ENCODE assay signal across 15 mouse cellular contexts in genomic region chr17:10675048-10675447, GRCm38 (mm10).
DNase-seq lines count a peak whose midpoint lies in the region; ATAC-seq and TF ChIP-seq lines count a peak whose summit lies in the region.
"Had no signal": no experiment of that assay in that cellular context is flagged by ENCODE, and none has a peak within 500 bp of the region (broad histone marks: within the 10 kb centered on the region; RNA-seq: fewer than 3 reads in every experiment).

No protein-coding gene starts in this region.

- no peak overlapping the region for H3K4me2 ChIP-seq in forebrain, embryonic 14.5 days (ENCODE audit: low read length)
- no peak overlapping the region for H3K4me2 ChIP-seq in forebrain, embryonic 15.5 days (replicated peaks)
- H3K4me2 ChIP-seq in CH12.LX (ENCODE audit: insufficient read depth, low read depth, poor library complexity, severe bottlenecking) = no peak overlapping the region

- TF ChIP-seq RAD21 in CH12.LX (IDR thresholded peaks at IDR 0.05; ENCODE audit: low read depth, low read length) = peak; percentile 23; the same call in 1 of the 2 replicates

- TF ChIP-seq EP300 in CH12.LX (IDR thresholded peaks at IDR 0.05; ENCODE audit: low read length) = no peak

- H3K27me3 ChIP-seq in forebrain, embryonic 14.5 days (replicated peaks; ENCODE audit: control insufficient read depth, insufficient read depth, low read length) = no peaks in the 10 kb centered on the region
- H3K27me3 ChIP-seq in forebrain, embryonic 15.5 days = no peaks in the 10 kb centered on the region
- H3K27me3 ChIP-seq in CH12.LX (replicated peaks) = no peaks in the 10 kb centered on the region
- no peaks in the 10 kb centered on the region for H3K27me3 ChIP-seq in limb, embryonic 10.5 days (ENCODE audit: low read depth, poor library complexity, severe bottlenecking)

- 60% methylated on average over 3 of the region's 3 CpGs for WGBS in forebrain, embryonic 14.5 days
- 59% methylated on average over 3 of the region's 3 CpGs for WGBS in forebrain, embryonic 15.5 days
- 70% methylated on average over 3 of the region's 3 CpGs for WGBS in limb, embryonic 10.5 days

- peak; percentile 41 for DNase-seq in forebrain, embryonic 14.5 days (ENCODE audit: low spot score)
- peak; percentile 5 to 11 for DNase-seq in kidney, postnatal 4 days
- no peak for DNase-seq in kidney, adult 9 months
- peak; percentile 9 for DNase-seq in CH12.LX (ENCODE audit: extremely low read depth)
- DNase-seq in brain, embryonic 18.5 days (ENCODE audit: low read depth, low spot score) = peak; percentile 12
- no peak for DNase-seq in limb, embryonic 10.5 days (ENCODE audit: low spot score)
- DNase-seq in frontal cortex, postnatal 10 days (ENCODE audit: low spot score in 2 of 2) = no peak
- DNase-seq: adrenal gland, postnatal 36 days; cerebellum, postnatal 25 days; heart, postnatal 36 days; kidney, adult 2 months; lung, adult 2 months; thymus, adult 18-20 months had no signal

- no peaks in the 10 kb centered on the region for H3K4me1 ChIP-seq in forebrain, embryonic 14.5 days (ENCODE audit: control insufficient read depth, insufficient read depth, low read length)
- no peaks in the 10 kb centered on the region for H3K4me1 ChIP-seq in forebrain, embryonic 15.5 days
- no peaks in the 10 kb centered on the region for H3K4me1 ChIP-seq in CH12.LX (ENCODE audit: control insufficient read depth in 1 of 2, insufficient read depth in 2 of 2)
- H3K4me1 ChIP-seq in limb, embryonic 10.5 days = no peaks in the 10 kb centered on the region

- H3K9me3 ChIP-seq in forebrain, embryonic 14.5 days (replicated peaks; ENCODE audit: control insufficient read depth, low read length) = no peaks in the 10 kb centered on the region
- no peaks in the 10 kb centered on the region for H3K9me3 ChIP-seq in forebrain, embryonic 15.5 days
- no peaks in the 10 kb centered on the region for H3K9me3 ChIP-seq in CH12.LX (replicated peaks; ENCODE audit: low read length)
- H3K9me3 ChIP-seq in limb, embryonic 10.5 days (replicated peaks) = no peaks in the 10 kb centered on the region

- H3K36me3 ChIP-seq in forebrain, embryonic 14.5 days (ENCODE audit: control insufficient read depth, insufficient read depth, low read length) = no peaks in the 10 kb centered on the region
- H3K36me3 ChIP-seq in forebrain, embryonic 15.5 days = no peaks in the 10 kb centered on the region
- H3K36me3 ChIP-seq in CH12.LX (replicated peaks in 1 of 2; ENCODE audit: control insufficient read depth in 1 of 2, insufficient read depth in 1 of 2, low read length in 1 of 2) = no peaks in the 10 kb centered on the region
- H3K36me3 ChIP-seq in limb, embryonic 10.5 days = no peaks in the 10 kb centered on the region

- no peak for ATAC-seq in forebrain, embryonic 14.5 days
- ATAC-seq in forebrain, embryonic 15.5 days (replicated peaks) = no peak

- dilution Hi-C loops in CH12.LX (cut with MboI; ENCODE audit: extremely low pct_ligation_motif_present, extremely low pct_unique_long_range_greater_than_20kb, low sequenced_read_pairs) = no loop called here

- no peak overlapping the region for H3K4me3 ChIP-seq in forebrain, embryonic 14.5 days (ENCODE audit: low read depth, low read length)
- no peak overlapping the region for H3K4me3 ChIP-seq in forebrain, embryonic 15.5 days
- H3K4me3 ChIP-seq in CH12.LX (replicated peaks in 1 of 3; ENCODE audit: low read depth in 2 of 3, low read length in 2 of 3, poor library complexity in 1 of 3) = no peak overlapping the region
- H3K4me3 ChIP-seq in limb, embryonic 10.5 days = no peak overlapping the region
- H3K4me3 ChIP-seq: erythroblast, embryonic 14.5 days had no signal

- no peak overlapping the region for H3K9ac ChIP-seq in forebrain, embryonic 14.5 days (ENCODE audit: low read length)
- no peak overlapping the region for H3K9ac ChIP-seq in forebrain, embryonic 15.5 days (replicated peaks)
- no peak overlapping the region for H3K9ac ChIP-seq in CH12.LX (ENCODE audit: insufficient read depth, low read depth)

- no peak overlapping the region for H3K27ac ChIP-seq in forebrain, embryonic 14.5 days (ENCODE audit: low read depth, low read length)
- H3K27ac ChIP-seq in forebrain, embryonic 15.5 days (replicated peaks) = no peak overlapping the region
- no peak overlapping the region for H3K27ac ChIP-seq in CH12.LX (ENCODE audit: insufficient read depth, low read depth)
- H3K27ac ChIP-seq in limb, embryonic 10.5 days = no peak overlapping the region

- peak in 1 of 2 experiments; percentile 27; a peak in 1 of 4 replicates for TF ChIP-seq CTCF in CH12.LX (conservative IDR thresholded peaks at IDR 0.05 in 1 of 2, IDR thresholded peaks at IDR 0.05 in 1 of 2; ENCODE audit: low read depth in 2 of 2, low read length in 2 of 2)

- TF ChIP-seq POLR2A in CH12.LX (IDR thresholded peaks at IDR 0.05; ENCODE audit: low read depth, low read length) = no peak

- in situ Hi-C loops in CH12.LX (cut with MboI; ENCODE audit: low pct_ligation_motif_present, low pct_unique_long_range_greater_than_20kb, low sequenced_read_pairs) = no loop called here

- H3K79me2 ChIP-seq in CH12.LX (replicated peaks; ENCODE audit: control insufficient read depth, extremely low read depth, insufficient read depth, poor library complexity, severe bottlenecking) = no peaks in the 10 kb centered on the region

TF ChIP-seq in CH12.LX, 34 proteins besides CTCF, POLR2A, EP300 and RAD21:
- TF ChIP-seq NELFE (IDR thresholded peaks at IDR 0.05; ENCODE audit: low read depth, low read length) = no peak
- TF ChIP-seq IRF4 (IDR thresholded peaks at IDR 0.05; ENCODE audit: low read depth, low read length) = no peak
- no peak for TF ChIP-seq ETS1 (conservative IDR thresholded peaks at IDR 0.05; ENCODE audit: low read depth, low read length)
- no peak for TF ChIP-seq BHLHE40 (IDR thresholded peaks at IDR 0.05; ENCODE audit: low read depth, low read length)
- no peak for TF ChIP-seq GABPA (IDR thresholded peaks at IDR 0.05; ENCODE audit: insufficient replicate concordance, low read depth, low read length)
- TF ChIP-seq SMC3 (IDR thresholded peaks at IDR 0.05; ENCODE audit: low read depth, low read length) = no peak
- no peak for TF ChIP-seq TCF12 (IDR thresholded peaks at IDR 0.05; ENCODE audit: low read depth, low read length)
- no peak for TF ChIP-seq NRF1 (IDR thresholded peaks at IDR 0.05; ENCODE audit: low read depth, low read length)
- TF ChIP-seq MAX (IDR thresholded peaks at IDR 0.05; ENCODE audit: low read length) = no peak
- no peak for TF ChIP-seq SIN3A (IDR thresholded peaks at IDR 0.05; ENCODE audit: low read length)
- TF ChIP-seq JUND (conservative IDR thresholded peaks at IDR 0.05; ENCODE audit: low read depth, low read length) = no peak
- TF ChIP-seq MEF2A (IDR thresholded peaks at IDR 0.05; ENCODE audit: borderline replicate concordance, low read depth, low read length) = no peak
- no peak for TF ChIP-seq CHD2 (IDR thresholded peaks at IDR 0.05; ENCODE audit: low read length)
TF ChIP-seq in CH12.LX: peak in this region for 0.

Comparison
In these comparisons a context has a peak if more than half of its experiments do, and no peak if none do; other contexts are left out.
1. DNase-seq: peak in forebrain, embryonic 14.5 days (single experiment), kidney, postnatal 4 days (2 of 2), CH12.LX (single experiment) and brain, embryonic 18.5 days (single experiment); none in kidney, adult 9 months (single experiment), limb, embryonic 10.5 days (single experiment) and frontal cortex, postnatal 10 days (0 of 2).